Mouse (Mus musculus): ENCODE results near the gene Bri3bp. TPM values are rescaled to one million over a fixed set of nuclear protein-coding genes. Genes with fewer than 3 reads are reported as not detected.
"Not testable (repeated sequence)": the region's sequence is repeated elsewhere in the genome, so short reads cannot be mapped to it uniquely, and the experiment has no call there.

Gene Bri3bp
- 39.4 and 42.2 TPM in 2 replicates for polyA plus RNA-seq (2016; fragmentation: Nextera tagmentation; extraction: Ambion mirVana)

DNA sequence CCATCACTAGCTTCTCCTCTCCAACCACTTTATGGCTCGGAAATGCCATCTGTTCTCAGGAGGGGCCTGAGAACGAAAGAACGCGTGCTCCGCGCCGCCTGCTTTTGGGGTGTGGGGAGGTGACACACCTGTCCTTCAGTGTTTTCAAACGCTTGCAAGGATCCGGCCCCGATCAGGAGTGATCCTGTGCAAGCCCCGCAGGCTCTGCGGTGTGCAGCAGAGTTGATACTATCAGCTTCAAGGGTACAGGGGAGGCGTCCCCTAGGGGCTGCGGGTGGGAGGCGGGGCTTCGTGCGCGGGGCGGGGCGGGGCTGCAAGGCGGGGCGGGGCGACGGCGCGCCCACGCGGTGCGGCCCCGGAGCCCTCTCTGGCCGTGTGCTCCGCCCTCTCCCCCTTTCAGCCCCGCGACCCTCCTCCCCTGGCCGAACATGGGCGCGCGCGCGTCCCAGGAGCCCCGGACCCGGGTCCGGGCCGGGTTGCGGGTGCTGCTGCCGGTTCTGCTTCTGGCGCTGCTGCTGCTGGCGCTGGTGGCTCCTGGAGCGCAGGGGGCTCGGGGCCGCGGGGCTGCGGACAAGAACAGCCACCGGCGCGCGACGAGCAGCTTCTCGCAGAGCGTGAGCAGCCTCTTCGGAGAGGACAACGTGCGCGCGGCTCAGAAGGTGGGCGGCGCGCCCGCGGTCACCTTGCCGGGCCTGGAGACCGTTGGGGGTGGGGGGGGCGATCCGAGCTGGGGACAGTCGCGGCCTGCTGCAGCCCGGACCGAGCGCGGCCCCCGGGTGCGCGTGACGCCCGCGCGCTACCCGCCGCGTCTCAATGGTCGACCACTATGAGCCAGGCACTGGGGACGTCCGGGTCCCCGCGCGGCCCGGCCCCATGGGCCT lies at the start of gene Bri3bp:
Bri3bp (plus strand) TSS at position 335 of the 881 bp plus-strand sequence.
- peak within 1 kb of the TSS; percentile 58 for H3K4me2 ChIP-seq (replicated peaks)
- H3K27ac ChIP-seq, result peak within 1 kb of the TSS; percentile 69
- H3K9ac ChIP-seq, result peak within 1 kb of the TSS; percentile 87
- peak; percentile 92 for ATAC-seq (ENCODE audit: insufficient number of reproducible peaks, insufficient read depth, low FRiP score, low TSS enrichment)
- peak within 1 kb of the TSS; percentile 78 for H3K4me3 ChIP-seq
- H3K9me3 ChIP-seq, result no peaks in the 10 kb centered on the region
- peaks cover 8% of the 10 kb centered on the region for H3K4me1 ChIP-seq
- 0 out of 2 replicates have a peak, but pooled peaks cover 9% of the 10 kb centered on the region for H3K36me3 ChIP-seq
- H3K27me3 ChIP-seq, result no peaks in the 10 kb centered on the region
- 1% methylated on average over 91 of the region's 97 CpGs for WGBS

DNA sequence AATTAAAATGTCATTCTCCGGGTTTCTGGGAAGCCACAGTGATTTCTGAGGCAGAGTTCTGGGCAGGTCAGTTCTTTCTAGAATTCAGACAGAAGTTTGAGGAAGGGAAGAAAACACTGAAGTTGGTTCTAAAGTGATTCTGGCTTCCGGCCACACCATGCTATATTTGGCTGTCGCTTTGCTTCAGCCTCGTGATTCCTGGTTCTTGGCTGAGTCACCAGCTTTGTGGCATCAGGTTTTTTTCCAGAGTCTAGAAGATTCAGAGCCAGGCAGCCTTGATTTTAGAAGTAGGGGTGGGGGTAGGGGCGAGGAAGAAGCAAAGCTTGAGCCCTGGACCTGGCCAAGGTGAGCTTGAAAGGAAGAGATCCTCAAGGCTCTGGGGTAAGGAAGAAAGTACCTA lies 49.8 kb upstream of the Bri3bp start:
- H3K9ac ChIP-seq, result no peak overlapping the region
- no peaks in the 10 kb centered on the region for H3K9me3 ChIP-seq
- no peak for ATAC-seq (ENCODE audit: insufficient number of reproducible peaks, insufficient read depth, low FRiP score, low TSS enrichment)
- H3K4me1 ChIP-seq, result peaks cover 21% of the 10 kb centered on the region
- H3K4me3 ChIP-seq, result no peak overlapping the region
- H3K27ac ChIP-seq, result no peak overlapping the region
- H3K27me3 ChIP-seq, result no peaks in the 10 kb centered on the region
- WGBS, result 81% methylated on average over 5 of the region's 5 CpGs
- H3K4me2 ChIP-seq (replicated peaks), result no peak overlapping the region
- no peaks in the 10 kb centered on the region for H3K36me3 ChIP-seq

DNA sequence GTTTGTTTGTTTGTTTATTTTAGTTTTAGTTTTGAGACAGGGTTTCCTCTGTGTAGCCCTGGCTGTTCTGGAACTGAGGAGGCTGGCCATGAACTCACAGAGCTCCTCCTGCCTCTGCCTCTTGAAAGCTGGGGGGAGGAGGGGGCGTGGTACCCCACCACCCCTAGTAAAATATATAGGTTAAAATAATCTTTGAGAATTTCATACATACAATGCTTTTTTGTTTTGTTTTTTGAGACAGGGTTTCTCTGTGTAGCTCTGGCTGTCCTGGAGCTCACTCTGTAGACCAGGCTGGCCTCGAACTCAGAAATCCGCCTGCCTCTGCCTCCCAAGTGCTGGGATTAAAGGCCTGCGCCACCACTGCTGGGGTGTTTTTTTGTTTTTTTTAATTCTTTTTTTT lies 49.2 kb upstream of the Bri3bp start:
- H3K4me3 ChIP-seq; H3K4me2 ChIP-seq (replicated peaks); H3K9me3 ChIP-seq; ATAC-seq (ENCODE audit: insufficient number of reproducible peaks, insufficient read depth, low FRiP score, low TSS enrichment); H3K36me3 ChIP-seq; H3K9ac ChIP-seq; H3K27me3 ChIP-seq: not testable (repeated sequence)
- peak overlapping the region; percentile 95 for H3K27ac ChIP-seq
- peaks cover 21% of the 10 kb centered on the region for H3K4me1 ChIP-seq
- 93% methylated on average over 4 of the region's 4 CpGs for WGBS

DNA sequence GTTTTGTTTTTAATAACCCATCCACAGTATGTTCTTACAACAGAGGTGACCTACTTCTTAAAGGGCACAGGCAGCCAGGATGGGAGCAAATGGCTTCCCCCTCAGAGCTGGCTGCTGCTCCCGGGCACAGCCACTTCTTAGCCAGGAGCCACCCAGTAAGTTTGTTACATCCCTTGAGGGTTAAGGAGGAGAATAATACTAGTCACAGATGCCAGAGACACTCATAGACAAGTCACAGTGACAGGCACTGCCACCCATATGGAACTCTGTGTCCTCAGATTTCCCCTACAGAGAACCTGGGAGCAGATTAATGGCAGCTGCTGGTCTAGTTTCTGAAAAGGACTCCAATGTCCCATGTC lies 48.8 kb upstream of the Bri3bp start:
- peak overlapping the region; percentile 41; the same call in 1 of the 2 replicates for H3K9ac ChIP-seq
- peak; percentile 3; the same call in 1 of the 2 replicates for ATAC-seq (ENCODE audit: insufficient number of reproducible peaks, insufficient read depth, low FRiP score, low TSS enrichment)
- no peaks in the 10 kb centered on the region for H3K27me3 ChIP-seq
- 32% methylated on average over 1 of the region's 1 CpGs for WGBS
- H3K36me3 ChIP-seq, result no peaks in the 10 kb centered on the region
- H3K9me3 ChIP-seq, result no peaks in the 10 kb centered on the region
- H3K4me3 ChIP-seq, result peak overlapping the region; percentile 27; the same call in 1 of the 2 replicates
- peak overlapping the region; percentile 56; the same call in 1 of the 2 replicates for H3K4me2 ChIP-seq (replicated peaks)
- H3K4me1 ChIP-seq, result peaks cover 21% of the 10 kb centered on the region
- H3K27ac ChIP-seq, result peak overlapping the region; percentile 95

DNA sequence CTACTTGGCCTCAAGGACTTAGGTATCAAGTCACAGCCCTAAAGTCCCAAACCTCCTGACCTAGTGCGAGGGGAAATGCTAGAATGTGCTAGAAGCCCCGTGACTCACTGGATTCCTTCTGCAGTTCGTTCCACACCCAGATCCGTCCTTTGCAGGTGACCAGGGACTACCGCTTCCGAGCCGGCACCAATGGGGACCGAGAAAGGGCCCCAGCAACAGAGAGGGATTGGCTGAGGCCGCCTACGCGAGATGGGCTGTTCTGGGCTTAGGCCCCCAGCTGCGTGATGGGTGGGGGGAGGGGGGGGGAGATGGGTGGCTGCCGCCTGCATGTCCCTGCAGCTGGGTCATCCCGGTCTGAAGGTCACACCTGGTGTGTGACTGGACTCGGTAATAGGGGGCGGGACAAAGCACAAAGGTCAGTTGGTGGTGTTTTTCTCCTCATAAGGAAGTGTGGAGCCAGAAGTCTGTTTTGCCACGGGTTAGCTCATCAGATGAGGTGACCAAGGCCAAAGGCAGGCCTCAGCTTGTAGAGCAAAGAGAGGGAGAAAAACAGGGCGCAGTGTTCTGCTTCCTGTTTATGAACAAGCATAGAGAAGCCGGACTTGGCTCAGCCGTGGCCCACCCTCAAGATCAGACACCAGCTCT lies 48.3 kb upstream of the Bri3bp start:
- no peaks in the 10 kb centered on the region for H3K27me3 ChIP-seq
- H3K9ac ChIP-seq, result peak overlapping the region; percentile 44
- peak overlapping the region; percentile 56 for H3K4me2 ChIP-seq (replicated peaks)
- peaks cover 20% of the 10 kb centered on the region for H3K4me1 ChIP-seq
- no peaks in the 10 kb centered on the region for H3K9me3 ChIP-seq
- H3K27ac ChIP-seq, result peak overlapping the region; percentile 95
- peak; percentile 95 for ATAC-seq (ENCODE audit: insufficient number of reproducible peaks, insufficient read depth, low FRiP score, low TSS enrichment)
- WGBS, result under 1% methylated on average over 20 of the region's 20 CpGs
- peak overlapping the region; percentile 27 for H3K4me3 ChIP-seq
- H3K36me3 ChIP-seq, result no peaks in the 10 kb centered on the region

DNA sequence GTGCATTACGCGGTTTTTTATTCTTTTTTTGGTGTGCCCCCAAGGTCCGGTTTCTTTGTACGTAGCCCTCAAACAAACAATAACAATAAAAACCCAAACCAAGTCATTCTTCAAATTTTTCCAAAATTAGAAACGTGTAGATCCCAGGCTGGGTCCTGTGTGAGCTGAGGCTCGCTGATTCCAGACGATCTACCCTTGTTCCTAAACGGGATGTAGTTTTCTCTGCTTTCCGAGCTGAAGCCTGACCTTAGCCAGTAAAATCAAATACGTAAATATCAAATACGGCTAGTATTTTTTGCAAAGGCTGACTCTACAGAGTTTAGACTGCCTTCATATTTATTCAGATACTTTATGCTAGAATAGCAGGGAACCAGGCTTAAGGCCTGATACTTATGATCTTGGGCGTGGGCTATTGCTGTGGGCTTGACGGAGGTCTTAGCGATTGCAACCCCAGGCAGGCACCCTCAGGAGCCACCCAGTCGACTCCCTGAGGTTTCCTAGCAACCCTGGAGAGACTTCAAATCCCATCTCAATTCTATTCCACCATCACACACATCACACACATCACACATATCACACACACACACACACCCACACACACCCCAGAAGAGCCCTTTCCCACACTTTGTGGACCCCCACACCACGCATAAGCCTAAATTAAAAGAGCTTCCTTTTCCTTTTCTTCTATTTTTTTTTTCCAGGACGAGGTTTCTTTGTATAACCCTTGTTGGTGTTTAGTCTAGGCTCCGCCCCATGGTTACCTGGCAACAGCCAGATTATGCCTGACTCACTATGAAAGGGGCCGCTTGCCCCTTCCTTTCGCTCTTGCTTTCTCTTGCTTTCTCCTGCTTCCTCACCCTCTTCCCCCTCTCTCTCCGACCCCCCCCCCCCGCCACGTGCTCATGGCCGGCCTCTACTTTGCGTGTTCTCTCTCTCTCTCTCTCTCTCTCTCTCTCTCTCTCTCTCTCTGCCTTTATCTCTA lies 47.5 kb upstream of the Bri3bp start:
- ATAC-seq (ENCODE audit: insufficient number of reproducible peaks, insufficient read depth, low FRiP score, low TSS enrichment), result peak; percentile 53; the same call in 1 of the 2 replicates

DNA sequence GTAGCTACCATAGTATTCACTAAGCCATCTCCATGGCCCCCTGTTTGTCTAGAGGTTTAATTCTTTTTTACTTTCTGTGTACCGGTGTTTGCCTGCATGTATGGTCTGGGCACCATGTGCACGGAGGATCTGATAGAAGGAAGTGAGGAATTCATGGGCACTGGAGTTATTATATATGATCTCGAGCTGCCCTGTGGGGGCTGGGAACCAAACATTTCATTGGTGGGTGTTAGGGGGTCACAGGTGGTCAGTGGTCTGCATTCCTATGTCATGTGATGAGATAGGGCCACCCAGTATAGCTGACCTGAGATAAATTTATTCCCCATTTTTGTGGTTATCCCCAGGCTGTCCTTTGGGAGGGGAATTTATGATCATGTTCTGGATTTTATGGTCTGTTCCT lies 46.4 kb upstream of the Bri3bp start:
- 44% methylated on average over 3 of the region's 3 CpGs for WGBS
- Histone ChIP-seq H3K27ac (peak overlapping the region; percentile 95), H3K4me3 (no peak overlapping the region), H3K4me2 (replicated peaks) (peak overlapping the region; percentile 56), H3K27me3 (no peaks in the 10 kb centered on the region), H3K9me3 (no peaks in the 10 kb centered on the region), H3K36me3 (no peaks in the 10 kb centered on the region), H3K4me1 (peaks cover 16% of the 10 kb centered on the region), H3K9ac (no peak overlapping the region)
- ATAC-seq (ENCODE audit: insufficient number of reproducible peaks, insufficient read depth, low FRiP score, low TSS enrichment), result no peak

More for the DNA sequence above, 47.5 kb upstream of the Bri3bp start:
- Histone ChIP-seq H3K4me2 (replicated peaks) (peak overlapping the region; percentile 56), H3K4me1 (peaks cover 16% of the 10 kb centered on the region), H3K27me3 (no peaks in the 10 kb centered on the region), H3K9ac (peak overlapping the region; percentile 44), H3K4me3 (peak overlapping the region; percentile 27), H3K36me3 (no peaks in the 10 kb centered on the region), H3K27ac (peak overlapping the region; percentile 95), H3K9me3 (no peaks in the 10 kb centered on the region)
- WGBS, result 13% methylated on average over 23 of the region's 25 CpGs

DNA sequence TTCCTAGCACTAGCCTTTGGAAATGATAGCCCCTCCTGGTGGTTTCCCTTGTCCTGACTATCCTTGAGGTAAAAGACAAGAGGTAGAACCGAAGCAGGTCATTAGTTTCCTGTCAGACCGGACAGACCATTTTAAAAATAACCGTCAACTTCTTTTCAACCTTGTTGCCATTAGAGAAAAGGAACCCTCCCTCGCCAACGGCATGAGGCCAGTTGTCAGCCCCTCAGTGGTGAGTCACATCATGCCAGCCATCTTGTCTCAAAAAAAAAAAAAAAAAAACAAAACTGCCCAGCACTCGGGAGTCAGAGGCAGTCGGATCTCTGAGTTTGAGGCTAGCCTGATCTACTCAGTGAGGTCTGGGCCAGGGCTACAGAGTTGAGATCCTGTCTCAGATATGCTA lies 40.5 kb upstream of the Bri3bp start:
- H3K9ac ChIP-seq, result no peak overlapping the region
- H3K4me2 ChIP-seq (replicated peaks), result no peak overlapping the region
- H3K9me3 ChIP-seq, result no peaks in the 10 kb centered on the region
- ATAC-seq (ENCODE audit: insufficient number of reproducible peaks, insufficient read depth, low FRiP score, low TSS enrichment), result no peak
- no peak overlapping the region for H3K4me3 ChIP-seq
- no peaks in the 10 kb centered on the region for H3K4me1 ChIP-seq
- no peaks in the 10 kb centered on the region for H3K27me3 ChIP-seq
- WGBS, result 59% methylated on average over 7 of the region's 7 CpGs
- H3K27ac ChIP-seq, result no peak overlapping the region
- H3K36me3 ChIP-seq, result no peaks in the 10 kb centered on the region

DNA sequence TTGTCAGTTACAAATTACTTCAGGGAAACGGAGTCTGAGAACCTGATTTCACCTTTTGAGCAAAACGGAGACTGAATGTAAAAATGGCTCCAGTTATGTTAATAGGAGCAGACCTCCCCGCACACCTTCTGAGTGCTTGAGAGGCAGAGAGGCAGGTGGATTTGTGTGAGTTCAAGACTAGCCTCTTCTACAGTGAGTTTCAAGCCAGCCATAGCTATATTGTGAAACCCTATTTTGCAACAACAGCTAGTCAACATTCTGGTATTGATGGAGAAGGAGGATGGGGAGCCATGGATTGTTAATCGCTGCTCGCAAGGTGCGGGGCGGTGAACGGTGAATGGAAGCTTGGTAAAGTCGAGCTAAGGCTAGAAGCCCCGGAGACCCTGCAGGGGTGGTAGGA lies 38.9 kb upstream of the Bri3bp start:
- no peaks in the 10 kb centered on the region for H3K36me3 ChIP-seq
- no peak for ATAC-seq (ENCODE audit: insufficient number of reproducible peaks, insufficient read depth, low FRiP score, low TSS enrichment)
- 51% methylated on average over 10 of the region's 10 CpGs for WGBS
- no peak overlapping the region for H3K4me3 ChIP-seq
- peaks cover 7% of the 10 kb centered on the region for H3K4me1 ChIP-seq
- no peak overlapping the region for H3K9ac ChIP-seq
- H3K4me2 ChIP-seq (replicated peaks), result no peak overlapping the region
- no peak overlapping the region for H3K27ac ChIP-seq
- no peaks in the 10 kb centered on the region for H3K9me3 ChIP-seq
- no peaks in the 10 kb centered on the region for H3K27me3 ChIP-seq

DNA sequence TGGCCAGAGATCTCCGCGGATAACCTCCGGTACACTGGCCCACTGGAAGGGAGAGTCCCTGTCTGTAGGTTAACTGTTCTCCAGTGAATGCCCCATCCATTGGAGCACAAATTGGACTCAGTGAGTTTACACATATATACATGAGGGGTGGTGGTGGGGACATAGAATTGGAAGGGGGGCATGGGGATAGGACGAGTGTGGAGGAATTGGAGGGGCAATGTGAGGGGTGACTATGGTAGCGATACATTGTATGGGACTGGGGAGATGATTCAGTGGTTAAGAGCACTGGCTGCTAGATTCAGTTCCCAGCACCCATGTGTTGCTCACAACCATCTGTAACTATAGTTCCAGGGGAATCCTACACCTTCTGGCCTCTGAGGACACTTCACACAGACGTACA lies 38.4 kb upstream of the Bri3bp start:
- Histone ChIP-seq H3K4me1 (peaks cover 7% of the 10 kb centered on the region), H3K36me3 (no peaks in the 10 kb centered on the region), H3K27ac (no peak overlapping the region), H3K9me3 (no peaks in the 10 kb centered on the region), H3K4me2 (replicated peaks) (no peak overlapping the region), H3K27me3 (no peaks in the 10 kb centered on the region), H3K4me3 (no peak overlapping the region), H3K9ac (no peak overlapping the region)
- WGBS, result 48% methylated on average over 6 of the region's 6 CpGs
- ATAC-seq (ENCODE audit: insufficient number of reproducible peaks, insufficient read depth, low FRiP score, low TSS enrichment), result no peak

Data from embryonic facial prominence, embryonic 12.5 days (tissue).